Mouse (Mus musculus) olfactory bulb, adult 2 months (tissue): ENCODE measurements around the gene Snx30. TPM values are rescaled to one million over a fixed set of nuclear protein-coding genes. Genes with fewer than 3 reads are reported as not detected.

Experiments
- H3K27ac ChIP-seq: fragments of 200-500 bp; 2 replicates; pipeline ENCODE4 v1.5.1; 2012; ENCODE audit warnings: low read depth, low read length; ENCODE audit not compliant: insufficient read depth
- H3K4me1 ChIP-seq: fragments of 200-500 bp; 2 replicates; pipeline ENCODE4 v1.6.1; 2012; ENCODE audit warnings: low read length; ENCODE audit not compliant: control insufficient read depth, insufficient read depth
- H3K4me3 ChIP-seq: fragments of 200-500 bp; 2 replicates; pipeline ENCODE4 v1.5.1; 2012; ENCODE audit warnings: mild to moderate bottlenecking, low read depth, low read length, moderate library complexity; ENCODE audit not compliant: insufficient read depth
- CTCF ChIP-seq: fragments of 200-500 bp; IDR thresholded peaks from 2 replicates; pipeline ENCODE4 v1.5.1; 2012; ENCODE audit warnings: low read depth, mild to moderate bottlenecking, low read length, moderate library complexity; ENCODE audit not compliant: insufficient read depth
- POLR2A ChIP-seq: fragments of 200-500 bp; IDR thresholded peaks from 2 replicates; pipeline ENCODE4 v1.6.1; 2012; ENCODE audit warnings: mild to moderate bottlenecking, low read depth, low read length, moderate library complexity; ENCODE audit not compliant: insufficient read depth
- WGBS: fragments of 180-500 bp; shearing (Covaris S2); methylation state at CpG from one replicate; pipeline ENCODE4 v1.1.7; 2018; 5-methylcytosine and 5-hydroxymethylcytosine counted together
- polyA plus RNA-seq: library from polyadenylated mRNA; stranded (reverse); fragments of >200 nt; gene quantifications from 2 replicates; pipeline ENCODE4 v1.2.4, GENCODE M21; 2012; ENCODE audit warnings: low replicate concordance; ENCODE audit not compliant: missing spikeins, insufficient read depth, insufficient read length

The Snx30 gene
- polyA plus RNA-seq, 1 experiment = not detected

- TF ChIP-seq CTCF (no peak), POLR2A (no peak)
- no peak overlapping the region for H3K27ac ChIP-seq
- peaks cover 5% of the 10 kb centered on the region for H3K4me1 ChIP-seq
- WGBS = 58% methylated on average over 9 of the region's 9 CpGs
- no peak overlapping the region for H3K4me3 ChIP-seq
These were observed 65.4 kb downstream of the Snx30 start for GRCm38 (mm10) chr4:59870859-59871591.

- TF ChIP-seq CTCF = no peak
- no peak for TF ChIP-seq POLR2A
- WGBS = 78% methylated on average over 6 of the region's 6 CpGs
- Histone ChIP-seq H3K27ac (no peak overlapping the region), H3K4me3 (no peak overlapping the region), H3K4me1 (peaks cover 2% of the 10 kb centered on the region; the same call in 1 of the 2 replicates)
These were observed 67.6 kb downstream of the Snx30 start for GRCm38 (mm10) chr4:59873240-59873639.

- Histone ChIP-seq H3K27ac (no peak overlapping the region), H3K4me3 (no peak overlapping the region), H3K4me1 (peaks cover 2% of the 10 kb centered on the region; the same call in 1 of the 2 replicates)
- WGBS = 77% methylated on average over 5 of the region's 5 CpGs
- TF ChIP-seq POLR2A (no peak), CTCF (no peak)
These were observed 68.2 kb downstream of the Snx30 start for GRCm38 (mm10) chr4:59873830-59874229.

- 34% methylated on average over 6 of the region's 6 CpGs for WGBS
- no peaks in the 10 kb centered on the region for H3K4me1 ChIP-seq
- H3K4me3 ChIP-seq = no peak overlapping the region
- H3K27ac ChIP-seq = no peak overlapping the region
- TF ChIP-seq POLR2A (no peak), CTCF (no peak)
These were observed 70.9 kb downstream of the Snx30 start for GRCm38 (mm10) chr4:59876570-59876969.

- Histone ChIP-seq H3K4me3 (no peak overlapping the region), H3K27ac (no peak overlapping the region), H3K4me1 (no peaks in the 10 kb centered on the region)
- 36% methylated on average over 2 of the region's 2 CpGs for WGBS
- no peak for TF ChIP-seq POLR2A
- no peak for TF ChIP-seq CTCF
These were observed 71.4 kb downstream of the Snx30 start for GRCm38 (mm10) chr4:59877025-59877424.

GRCm38 (mm10) chr4:59878595-59878994 is 73.0 kb downstream of the Snx30 start:
- no peaks in the 10 kb centered on the region for H3K4me1 ChIP-seq
- no peak for TF ChIP-seq POLR2A
- no peak for TF ChIP-seq CTCF
- no peak overlapping the region for H3K4me3 ChIP-seq
- no peak overlapping the region for H3K27ac ChIP-seq
- 93% methylated on average over 8 of the region's 8 CpGs for WGBS

- no peak overlapping the region for H3K27ac ChIP-seq
- H3K4me1 ChIP-seq = no peaks in the 10 kb centered on the region
- 50% methylated on average over 3 of the region's 3 CpGs for WGBS
- no peak overlapping the region for H3K4me3 ChIP-seq
- TF ChIP-seq POLR2A (no peak), CTCF (no peak)
These were observed 73.8 kb downstream of the Snx30 start for GRCm38 (mm10) chr4:59879444-59879843.

- TF ChIP-seq POLR2A = no peak
- no peak for TF ChIP-seq CTCF
- Histone ChIP-seq H3K27ac (no peak overlapping the region), H3K4me1 (no peaks in the 10 kb centered on the region), H3K4me3 (no peak overlapping the region)
- 80% methylated on average over 5 of the region's 5 CpGs for WGBS
These were observed 75.1 kb downstream of the Snx30 start for GRCm38 (mm10) chr4:59880725-59881124.

GRCm38 (mm10) chr4:59881210-59881609 is 75.6 kb downstream of the Snx30 start:
- TF ChIP-seq CTCF (no peak), POLR2A (no peak)
- no peak overlapping the region for H3K27ac ChIP-seq
- 84% methylated on average over 2 of the region's 2 CpGs for WGBS
- H3K4me1 ChIP-seq = no peaks in the 10 kb centered on the region
- no peak overlapping the region for H3K4me3 ChIP-seq
